Mouse (Mus musculus) spleen, postnatal 14 days (tissue): ENCODE data around the gene Trp53i11.

Source experiments
- DNase-seq, 2 experiments: peaks; one replicate each; pipeline ENCODE4 v3.0.0; 2021 to 2022; ENCODE audit warnings: low spot score in 2 of 2

Gene Trp53i11

DNA sequence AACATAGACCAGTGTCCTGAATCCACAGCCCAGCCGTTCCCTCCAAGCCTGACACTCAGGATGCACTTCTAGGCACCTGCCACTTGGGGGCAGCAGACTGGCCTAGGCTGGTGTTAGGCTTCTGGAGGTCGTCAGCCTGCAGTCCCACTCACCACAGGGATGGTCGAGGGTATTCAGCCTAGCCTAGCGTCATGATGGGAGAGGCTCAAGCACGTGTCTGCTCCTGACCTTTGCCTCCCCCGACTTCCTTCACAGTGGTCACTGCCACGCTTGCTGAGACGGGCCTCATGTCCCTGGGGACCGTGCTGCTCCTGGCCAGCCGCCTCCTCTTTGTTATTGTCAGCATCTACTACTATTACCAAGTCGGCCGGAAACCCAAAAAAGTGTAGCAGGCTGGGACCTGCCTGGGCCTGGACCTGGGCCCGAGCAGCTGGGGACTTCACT is 12.2 kb downstream of the Trp53i11 start:
- DNase-seq, result no peak

DNA sequence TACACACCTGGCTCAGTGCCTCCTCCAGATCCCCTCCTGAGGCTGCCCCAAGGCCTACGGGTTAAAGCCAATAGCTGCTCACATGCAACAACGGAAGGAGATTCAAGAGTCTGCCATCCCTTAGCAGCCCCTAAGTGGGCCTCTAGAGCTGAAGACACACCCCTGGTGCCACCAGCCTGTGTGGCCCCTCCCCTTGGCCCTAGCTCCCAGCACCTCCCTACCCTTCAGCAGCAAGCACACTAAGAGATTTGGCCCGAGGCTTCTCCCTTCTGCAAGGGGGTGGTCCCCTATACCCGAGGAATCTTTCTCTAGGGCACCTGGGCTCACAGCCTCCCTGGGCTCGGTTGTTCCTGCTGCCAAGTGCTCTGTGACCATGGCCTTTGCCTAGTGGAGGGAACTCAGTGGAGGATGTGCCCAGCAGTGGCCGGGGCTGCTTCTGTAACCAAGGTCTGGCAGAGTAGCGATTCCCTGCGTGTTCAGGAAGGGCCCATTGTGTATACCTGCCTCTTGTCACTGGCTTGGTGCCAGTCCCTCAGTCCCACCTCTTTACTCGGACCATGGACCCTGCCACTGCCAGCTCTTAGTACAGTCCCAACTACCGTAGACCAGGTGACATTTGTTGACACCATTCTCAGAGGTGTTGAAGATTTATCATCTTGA is 13.5 kb downstream of the Trp53i11 start:
- no peak for DNase-seq

DNA sequence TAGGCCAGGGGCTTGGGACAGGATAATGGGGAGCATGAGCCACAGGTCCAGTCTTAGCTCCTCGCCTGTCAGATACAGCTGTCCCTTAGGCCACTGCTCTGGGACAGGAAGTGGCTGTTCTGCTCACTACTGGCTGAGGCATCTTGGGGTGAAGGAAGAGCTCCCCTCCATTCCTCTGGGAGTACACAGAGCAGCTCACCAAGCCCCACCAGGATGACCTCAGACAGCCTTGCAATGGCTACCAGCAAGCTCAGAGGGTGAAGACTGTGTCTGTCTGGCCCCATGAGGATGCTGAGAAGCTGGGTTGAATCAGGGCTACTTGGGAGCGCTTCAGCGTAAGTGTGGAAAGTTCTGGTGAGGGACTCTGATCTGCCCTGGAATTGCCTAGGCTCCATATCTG is 14.6 kb downstream of the Trp53i11 start:
- DNase-seq, result no peak

- no peak for DNase-seq
Measured at GRCm38 (mm10) chr2:93202782-93203181, 15.4 kb downstream of the Trp53i11 start.

DNA sequence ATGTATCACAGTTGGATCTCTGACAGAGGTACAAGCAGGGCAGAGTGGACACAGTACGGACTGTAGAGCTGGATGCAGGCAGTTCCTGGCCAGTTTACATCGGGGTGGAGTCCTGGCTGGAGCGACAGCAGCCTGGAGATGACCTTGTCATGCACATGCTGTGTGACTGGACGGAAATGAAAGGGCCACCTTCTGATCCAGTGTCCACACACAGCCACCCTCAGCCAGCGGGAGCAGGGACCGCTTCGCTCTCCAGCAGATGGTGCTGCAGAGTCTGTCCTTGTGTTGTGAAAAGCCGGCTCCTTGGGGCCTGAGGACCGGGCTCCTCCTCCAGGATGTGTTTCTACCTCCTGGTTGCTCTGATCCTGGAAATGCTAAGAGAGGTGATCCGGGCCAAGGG is 16.3 kb downstream of the Trp53i11 start:
- no peak for DNase-seq

GRCm38 (mm10) chr2:93204571-93204970 is 17.2 kb downstream of the Trp53i11 start:
- no peak for DNase-seq

DNA sequence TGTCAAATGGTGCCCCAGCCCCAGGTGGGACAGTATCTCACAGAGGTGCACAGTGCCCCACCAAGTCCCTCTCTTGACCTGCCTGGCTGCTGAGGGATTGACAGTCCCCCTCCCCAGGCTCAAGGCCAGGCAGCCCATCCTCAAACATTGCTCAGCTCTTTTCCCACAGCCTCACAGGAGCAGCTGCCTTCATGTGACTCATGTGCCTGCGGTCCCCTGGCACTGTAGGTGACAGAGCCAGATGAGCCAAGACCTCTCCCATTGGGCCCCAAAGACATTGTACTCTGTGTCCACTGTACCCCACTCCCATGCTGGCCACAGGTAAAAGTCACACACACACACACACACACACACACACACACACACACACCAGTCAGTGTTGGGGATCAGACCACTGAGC is 18.8 kb downstream of the Trp53i11 start:
- DNase-seq, result no peak

- DNase-seq, result no peak
Measured at GRCm38 (mm10) chr2:93212386-93212785, 25.0 kb downstream of the Trp53i11 start.

GRCm38 (mm10) chr2:93212865-93213264 is 25.5 kb downstream of the Trp53i11 start:
- DNase-seq, result no peak

DNA sequence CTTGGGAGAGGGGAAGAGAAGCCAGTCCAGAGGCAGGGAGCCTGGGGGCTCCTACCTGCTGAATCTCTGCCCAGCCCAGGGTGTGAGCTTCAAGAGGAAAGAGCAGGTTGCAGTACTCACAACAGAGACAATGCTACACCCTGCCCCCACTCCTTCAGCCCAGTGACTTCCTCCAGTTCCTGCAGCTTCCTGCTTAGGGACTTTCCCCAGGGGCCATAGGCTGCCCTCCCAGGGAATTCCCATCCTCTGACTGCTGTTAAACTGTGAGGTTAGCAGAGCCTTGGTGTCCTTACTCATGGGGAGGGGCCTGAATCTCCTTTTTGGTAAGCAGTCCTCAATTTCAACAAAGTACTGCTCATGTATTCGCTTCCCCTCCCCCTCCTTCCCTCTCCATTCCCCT is 26.8 kb downstream of the Trp53i11 start:
- no peak for DNase-seq

DNA sequence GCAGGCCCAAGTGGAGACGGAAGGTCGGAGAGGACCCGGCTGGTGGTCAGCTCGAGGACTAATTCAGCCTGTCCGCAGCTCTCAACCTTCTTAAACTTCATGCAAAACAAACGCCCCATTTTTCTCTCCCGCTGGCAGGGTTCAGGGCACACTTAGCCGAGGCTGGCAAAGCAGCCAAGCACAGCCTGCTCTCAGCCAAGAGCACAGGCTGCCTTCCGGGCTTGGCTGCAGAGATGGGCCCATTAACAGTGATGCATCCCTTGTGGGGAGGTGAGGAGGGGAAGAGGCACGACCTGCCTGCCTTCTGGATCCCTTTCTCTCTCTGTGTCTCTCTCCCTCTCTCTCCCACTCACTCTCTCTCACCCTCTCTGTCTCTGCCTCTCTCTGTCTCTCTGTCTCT is 28.4 kb downstream of the Trp53i11 start:
- DNase-seq, result no peak

DNA sequence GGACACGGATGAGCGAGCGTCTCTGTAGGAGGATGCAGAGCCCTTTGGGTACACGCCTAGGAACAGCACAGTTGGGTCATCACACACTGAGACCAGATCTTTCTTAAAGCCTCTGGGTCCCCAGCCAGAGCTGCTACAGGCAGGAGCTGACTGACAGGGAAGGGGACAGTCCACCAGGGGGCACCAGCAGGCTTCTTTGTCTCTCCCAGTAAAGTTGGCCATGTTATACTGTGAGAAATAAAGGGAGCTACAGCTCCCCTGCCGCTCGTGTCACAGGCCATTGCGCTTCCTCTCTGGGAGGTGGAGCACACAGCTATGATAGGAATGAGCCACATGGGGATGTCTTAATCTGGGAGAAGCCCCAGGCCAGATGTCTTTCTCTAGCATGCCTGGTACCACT is 29.7 kb downstream of the Trp53i11 start:
- peak; percentile 50 to 68 for DNase-seq

GRCm38 (mm10) chr2:93218353-93218990 is 31.1 kb downstream of the Trp53i11 start:
- no peak for DNase-seq

DNA sequence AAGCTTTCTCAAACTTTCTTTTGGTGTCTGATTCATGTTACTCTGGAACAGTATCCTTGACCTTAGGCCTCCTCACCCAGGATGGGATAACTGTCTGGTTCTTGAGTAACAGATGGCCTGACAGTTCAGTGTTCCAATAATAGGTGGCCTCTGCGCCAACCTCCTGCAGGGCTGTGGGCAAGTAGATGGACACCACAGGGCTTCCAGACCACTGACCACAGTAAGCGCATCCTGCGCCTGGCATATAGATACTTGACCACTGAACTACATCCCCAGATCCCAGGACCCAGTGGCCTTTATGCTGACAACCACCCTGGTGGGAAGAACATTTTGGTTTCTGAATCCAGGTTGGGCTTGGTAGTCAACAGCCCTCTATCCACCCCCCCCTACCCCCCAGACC is 32.2 kb downstream of the Trp53i11 start:
- DNase-seq, result no peak

DNA sequence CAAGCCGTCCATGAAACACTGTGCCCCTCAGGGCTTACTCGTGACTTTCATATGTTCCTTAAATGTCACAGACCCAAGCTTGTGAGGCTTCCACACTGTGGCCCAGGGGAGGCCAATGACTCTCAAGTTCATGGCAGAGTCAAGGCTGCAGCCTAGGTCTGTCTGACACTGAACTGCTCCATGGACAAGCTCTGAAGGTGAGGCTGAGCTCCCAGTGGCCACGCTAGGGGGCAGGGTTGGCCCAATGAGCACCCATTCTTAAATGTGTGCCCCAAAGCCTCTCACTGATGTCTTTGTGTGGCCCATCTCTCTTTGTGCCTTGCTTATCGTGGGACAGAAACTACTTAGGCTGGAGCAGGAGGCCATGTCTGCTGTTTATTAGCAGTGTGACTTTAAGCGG is 33.1 kb downstream of the Trp53i11 start:
- no peak for DNase-seq

GRCm38 (mm10) chr2:93223463-93223862 is 36.1 kb downstream of the Trp53i11 start:
- no peak for DNase-seq

GRCm38 (mm10) chr2:93226606-93227595 is 39.6 kb downstream of the Trp53i11 start:
- DNase-seq, result peak; percentile 14 to 54

- DNase-seq, result no peak
Measured at GRCm38 (mm10) chr2:93227713-93228479, 40.5 kb downstream of the Trp53i11 start.

- no peak for DNase-seq
Measured at GRCm38 (mm10) chr2:93228480-93228824, 41.1 kb downstream of the Trp53i11 start.

GRCm38 (mm10) chr2:93232141-93232540 is 44.8 kb downstream of the Trp53i11 start:
- no peak for DNase-seq

- no peak for DNase-seq
Measured at GRCm38 (mm10) chr2:93237055-93237454, 49.7 kb downstream of the Trp53i11 start.

- no peak for DNase-seq
Measured at GRCm38 (mm10) chr2:93238864-93239263, 51.5 kb downstream of the Trp53i11 start.
